Mouse (Mus musculus) megakaryocyte-erythroid progenitor cell, adult 5-6 weeks (primary cell): ENCODE measurements around the gene Med12. TPM values are rescaled to one million over a fixed set of nuclear protein-coding genes. Genes with fewer than 3 reads are reported as not detected.

ENCODE experiments used
- total RNA-seq, 2 experiments: library from RNA; stranded (forward) in 1 of 2; stranded (reverse) in 1 of 2; fragments of 200-1000, 215-1000 nt in 1 of 2; fragments of >200 nt in 1 of 2; fragmentation: Nextera tagmentation in 1 of 2; gene quantifications; 2 replicates each; pipeline ENCODE4 v1.2.3; 2014 to 2017

The Med12 gene
- total RNA-seq, 2 experiments from 2014 or later, result 34.7 to 71.6 TPM

Other genes with a start within 250 kb of the Med12 start
- not detected in 2 replicates for gene Tex11, start 214.4 kb upstream of the Med12 start, total RNA-seq (2014; fragmentation: Nextera tagmentation)
- gene Tex11, start 214.4 kb upstream of the Med12 start, total RNA-seq (2017), result not detected in 2 replicates
- 2.0 TPM in 1 of 2 replicates, not detected in the other for gene Slc7a3, start 188.0 kb upstream of the Med12 start, total RNA-seq (2014; fragmentation: Nextera tagmentation)
- 0.34 TPM in 1 of 2 replicates, not detected in the other for gene Slc7a3, start 188.0 kb upstream of the Med12 start, total RNA-seq (2017)
- 29.7 and 36.6 TPM in 2 replicates for gene Snx12, start 51.5 kb upstream of the Med12 start, total RNA-seq (2014; fragmentation: Nextera tagmentation)
- 34.0 and 38.6 TPM in 2 replicates for gene Snx12, start 51.5 kb upstream of the Med12 start, total RNA-seq (2017)
- 9.8 and 12.6 TPM in 2 replicates for gene Foxo4, start 19.5 kb upstream of the Med12 start, total RNA-seq (2014; fragmentation: Nextera tagmentation)
- gene Foxo4, start 19.5 kb upstream of the Med12 start, total RNA-seq (2017), result 11.2 and 11.5 TPM in 2 replicates
- gene Gm614, start 10.0 kb upstream of the Med12 start, total RNA-seq (2014; fragmentation: Nextera tagmentation), result 1.3 TPM in 1 of 2 replicates, not detected in the other
- 2.4 TPM in 1 of 2 replicates, not detected in the other for gene Gm614, start 10.0 kb upstream of the Med12 start, total RNA-seq (2017)
- 24.2 and 39.3 TPM in 2 replicates for gene Il2rg, start 5.8 kb upstream of the Med12 start, total RNA-seq (2014; fragmentation: Nextera tagmentation)
- gene Il2rg, start 5.8 kb upstream of the Med12 start, total RNA-seq (2017), result 18.4 and 41.4 TPM in 2 replicates
- gene Gm20489, start 5.0 kb upstream of the Med12 start, total RNA-seq (2014; fragmentation: Nextera tagmentation), result not detected in 2 replicates
- not detected in 2 replicates for gene Gm20489, start 5.0 kb upstream of the Med12 start, total RNA-seq (2017)
- gene Nlgn3, start 25.1 kb downstream of the Med12 start, total RNA-seq (2014; fragmentation: Nextera tagmentation), result 0.07 TPM in 1 of 2 replicates, not detected in the other
- gene Nlgn3, start 25.1 kb downstream of the Med12 start, total RNA-seq (2017), result not detected in 2 replicates
- gene Gjb1, start 102.3 kb downstream of the Med12 start, total RNA-seq (2014; fragmentation: Nextera tagmentation), result not detected in 2 replicates
- not detected in 2 replicates for gene Gjb1, start 102.3 kb downstream of the Med12 start, total RNA-seq (2017)
- gene Zmym3, start 146.8 kb downstream of the Med12 start, total RNA-seq (2014; fragmentation: Nextera tagmentation), result 46.3 and 84.1 TPM in 2 replicates
- 28.7 and 52.7 TPM in 2 replicates for gene Zmym3, start 146.8 kb downstream of the Med12 start, total RNA-seq (2017)
- 264 and 296 TPM in 2 replicates for gene Nono, start 155.3 kb downstream of the Med12 start, total RNA-seq (2014; fragmentation: Nextera tagmentation)
- 572 and 583 TPM in 2 replicates for gene Nono, start 155.3 kb downstream of the Med12 start, total RNA-seq (2017)
- gene Itgb1bp2, start 175.1 kb downstream of the Med12 start, total RNA-seq (2014; fragmentation: Nextera tagmentation), result 5.2 and 7.8 TPM in 2 replicates
- gene Itgb1bp2, start 175.1 kb downstream of the Med12 start, total RNA-seq (2017), result not detected in 2 replicates